Mouse (Mus musculus): Measurements from ENCODE around the gene Rtkn.

Gene Rtkn

DNA sequence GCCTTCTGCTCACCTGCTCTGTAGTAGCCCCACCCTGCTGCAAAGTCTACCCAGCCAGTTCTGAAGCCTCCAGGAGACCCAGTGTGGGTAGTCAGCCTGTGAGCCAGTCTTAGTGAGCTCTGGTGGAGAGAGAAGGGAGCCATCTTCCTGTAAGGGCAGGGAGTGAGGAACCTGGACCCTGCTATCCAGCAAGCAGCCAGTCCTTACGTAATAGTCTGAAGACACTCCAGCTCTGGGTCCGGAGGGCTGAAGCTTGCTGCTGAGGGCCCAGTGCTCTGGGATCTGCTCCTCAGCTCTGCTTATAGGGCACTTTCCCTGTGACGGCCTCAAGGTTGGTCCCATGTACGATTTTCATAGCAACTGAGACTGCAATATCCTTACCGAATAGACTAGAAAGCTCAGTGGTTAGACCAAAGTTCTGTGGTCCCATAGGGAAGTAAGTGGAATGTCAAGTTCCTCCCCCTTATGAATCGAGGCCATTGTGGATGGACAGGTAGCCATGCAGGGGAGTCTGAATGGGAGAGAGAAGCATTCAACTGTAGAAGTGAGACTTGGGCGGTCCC is at the start of gene Rtkn:
Gene Rtkn, plus strand, starts transcription at position 513 of the 563 bp plus-strand sequence.
- in situ Hi-C loops (cut with MseI, MboI) = no loop called here

DNA sequence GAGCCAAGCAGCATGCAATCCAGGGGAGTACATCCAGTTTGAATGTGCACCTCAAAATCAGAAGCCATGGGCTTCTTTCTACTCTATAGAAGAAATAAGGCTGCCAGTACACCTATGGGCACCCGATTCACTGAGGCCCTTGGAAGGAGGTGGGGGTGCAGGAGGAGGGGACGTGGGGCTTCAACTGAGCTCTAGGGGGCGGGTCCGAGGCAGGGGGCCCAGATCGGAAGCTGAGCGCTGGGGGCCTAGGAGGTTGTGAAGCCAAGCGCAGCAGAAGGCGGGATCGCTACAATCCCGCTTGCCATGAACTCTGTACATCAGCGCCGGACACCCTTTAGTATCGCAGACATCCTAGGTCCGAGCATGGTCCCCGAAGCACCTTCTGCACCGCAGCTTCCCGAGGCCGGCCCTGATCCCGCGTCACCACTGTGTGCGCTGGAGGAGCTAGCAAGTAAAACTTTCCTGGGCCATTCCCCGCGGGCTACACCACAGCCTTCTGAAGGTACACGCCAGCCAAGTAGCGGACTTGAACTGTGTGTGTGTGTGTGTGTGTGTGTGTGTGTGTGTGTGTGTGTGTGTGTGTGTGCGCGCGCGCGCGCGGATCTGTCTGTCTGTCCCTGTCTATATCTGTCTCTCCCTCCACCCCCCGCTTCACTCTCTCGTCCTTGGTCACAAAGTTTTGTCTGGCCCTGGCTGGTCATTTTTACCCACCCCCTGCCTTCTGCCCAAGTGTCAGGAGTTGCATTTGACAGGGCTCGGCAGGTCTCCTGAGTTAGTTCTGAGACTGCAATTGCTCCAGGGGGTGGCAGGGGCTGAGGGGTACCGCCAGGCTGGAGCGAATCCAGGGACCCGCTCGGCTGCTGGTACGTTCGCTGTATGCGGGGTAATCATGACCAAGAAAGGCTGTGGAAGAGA is 48.9 kb upstream of the Rtkn start, which contains the start of gene Lbx2:
Gene Lbx2, plus strand, starts transcription at position 247 of the 915 bp plus-strand sequence.
- in situ Hi-C loops (cut with MseI, MboI) = loop anchor here in 1 of 2 experiments (25.0 kb wide), 1 partner anchor 99 kb away; no protein-coding TSS in a partner anchor

DNA sequence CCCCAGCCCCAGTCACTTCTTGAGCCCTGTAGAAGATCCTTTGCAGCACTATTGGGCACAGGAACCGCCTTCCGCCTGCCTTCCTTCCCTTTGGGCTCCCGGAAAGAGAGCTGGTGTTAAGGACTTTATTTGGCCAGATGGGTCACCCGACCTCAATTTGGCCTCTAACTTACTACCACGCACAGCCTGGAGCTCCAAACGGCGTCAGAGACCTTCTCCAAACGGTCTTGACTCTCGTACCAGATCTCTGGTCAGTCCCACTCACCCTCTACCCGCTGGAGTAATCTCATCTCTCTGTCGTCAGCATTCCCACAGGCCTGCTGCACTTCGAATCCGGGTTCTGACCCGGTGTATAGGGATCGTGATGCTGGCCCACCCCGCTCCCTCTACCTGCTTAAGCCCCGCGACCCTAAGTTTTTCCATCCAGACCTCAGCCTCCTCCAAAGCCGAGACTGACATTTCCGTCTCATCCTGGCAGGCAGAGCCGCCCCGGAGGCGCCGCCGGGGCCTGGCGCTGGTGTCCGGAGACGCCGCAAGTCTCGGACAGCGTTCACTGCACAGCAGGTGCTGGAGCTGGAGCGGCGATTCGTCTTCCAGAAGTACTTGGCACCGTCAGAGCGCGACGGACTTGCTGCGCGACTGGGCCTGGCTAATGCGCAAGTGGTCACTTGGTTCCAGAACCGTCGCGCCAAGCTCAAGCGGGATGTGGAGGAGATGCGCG is 47.9 kb upstream of the Rtkn start:
- in situ Hi-C loops (cut with MseI, MboI) = loop anchor here in 1 of 2 experiments (25.0 kb wide), 1 partner anchor 100 kb away; no protein-coding TSS in a partner anchor

DNA sequence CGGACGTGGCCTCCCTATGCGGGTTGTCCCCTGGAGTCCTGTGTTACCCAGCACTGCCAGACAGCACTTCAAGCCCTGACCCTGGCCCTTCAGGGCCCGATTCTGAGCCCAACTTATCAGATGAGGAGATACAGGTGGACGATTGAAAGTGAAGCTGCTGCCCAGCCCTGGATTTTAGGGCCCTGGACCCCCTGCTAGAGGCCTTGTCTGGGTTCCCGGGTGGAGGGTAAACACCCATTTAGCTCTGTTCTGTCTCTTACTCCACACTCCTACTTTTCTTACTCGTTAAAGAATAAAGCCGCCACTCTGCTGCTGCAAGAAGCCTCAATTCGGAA is 47.4 kb upstream of the Rtkn start:
- in situ Hi-C loops (cut with MseI, MboI) = loop anchor here in 1 of 2 experiments (25.0 kb wide), 1 partner anchor 101 kb away; no protein-coding TSS in a partner anchor

DNA sequence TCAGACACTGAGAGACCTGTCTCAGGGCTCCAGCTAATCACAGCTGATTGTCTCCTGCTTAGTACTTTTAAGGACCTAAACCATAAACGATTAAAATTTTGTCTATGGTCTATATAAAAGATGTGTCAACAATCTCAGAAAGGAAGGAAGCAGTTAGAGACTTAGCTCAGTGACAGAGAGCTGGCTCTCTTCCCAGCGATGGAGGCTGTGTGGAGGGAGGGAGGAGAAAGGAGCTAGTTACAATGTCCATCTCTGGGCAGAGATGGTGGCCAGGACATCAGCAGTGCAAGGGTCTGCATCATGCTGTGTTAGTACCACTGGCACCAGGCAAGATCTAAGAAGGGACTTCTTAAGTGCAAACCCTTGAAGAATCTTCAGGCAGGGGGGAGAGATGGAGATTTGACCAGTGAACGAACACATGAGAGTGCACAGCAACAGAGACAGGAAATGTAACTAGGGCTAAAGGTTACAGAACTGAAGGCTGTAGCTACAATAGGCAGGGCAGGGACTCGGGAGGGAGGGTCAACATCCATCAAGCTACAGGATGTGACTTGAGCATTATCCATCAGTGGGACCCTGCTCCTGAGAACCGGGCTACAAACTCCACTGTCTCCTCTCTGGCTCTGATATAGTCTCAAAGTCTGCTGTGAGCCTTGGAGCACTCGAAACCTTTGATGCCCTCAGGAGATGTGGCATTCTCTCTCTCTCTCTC is 42.7 kb upstream of the Rtkn start:
- in situ Hi-C loops (cut with MseI, MboI) = loop anchor here in 1 of 2 experiments (25.0 kb wide), 1 partner anchor 105 kb away; no protein-coding TSS in a partner anchor

DNA sequence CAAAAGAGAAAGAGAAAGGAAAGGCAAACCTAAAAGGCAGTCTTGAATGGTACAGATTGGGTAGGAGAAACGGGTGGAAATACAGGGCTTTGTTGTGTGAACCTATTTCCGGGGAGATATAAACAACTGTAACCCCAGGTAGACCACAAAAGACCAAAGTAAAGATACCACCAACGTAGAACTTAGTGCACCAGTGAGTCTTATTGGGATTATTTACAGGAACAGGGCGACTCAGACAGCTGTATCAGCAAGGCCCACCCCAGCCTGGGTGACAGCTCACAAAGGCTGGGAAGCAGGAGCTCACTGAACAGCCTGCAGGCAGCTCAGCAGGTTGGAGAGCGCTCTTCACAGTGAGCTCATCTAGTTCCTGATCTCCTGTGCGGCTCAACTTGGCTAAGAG is 39.3 kb upstream of the Rtkn start:
- in situ Hi-C loops (cut with MseI, MboI) = loop anchor here (5.0 to 25.0 kb wide), 2 partner anchors 99 to 109 kb away; no protein-coding TSS in a partner anchor

DNA sequence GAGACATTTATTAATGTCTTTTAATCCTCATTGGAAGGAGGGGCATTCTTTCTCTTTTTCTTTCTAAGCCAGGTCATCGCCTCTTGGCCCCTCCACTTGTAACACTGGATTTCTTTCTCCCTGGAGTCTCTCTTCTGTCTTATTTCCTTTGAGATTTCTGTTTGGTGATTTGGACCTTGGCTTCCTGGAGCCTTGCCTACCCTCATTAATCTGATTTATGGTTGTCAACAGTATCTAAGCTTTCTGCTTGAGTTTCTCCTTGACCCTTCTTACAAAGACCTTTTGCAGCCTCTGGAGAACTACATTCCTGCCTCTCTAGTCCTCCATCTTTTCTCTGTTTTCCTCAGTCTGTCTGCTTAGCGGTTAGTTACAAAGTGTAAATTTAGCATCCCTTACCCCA is 36.9 kb upstream of the Rtkn start:
- in situ Hi-C loops (cut with MseI, MboI) = loop anchor here (5.0 to 25.0 kb wide), 2 partner anchors 101 to 111 kb away; no protein-coding TSS in a partner anchor

DNA sequence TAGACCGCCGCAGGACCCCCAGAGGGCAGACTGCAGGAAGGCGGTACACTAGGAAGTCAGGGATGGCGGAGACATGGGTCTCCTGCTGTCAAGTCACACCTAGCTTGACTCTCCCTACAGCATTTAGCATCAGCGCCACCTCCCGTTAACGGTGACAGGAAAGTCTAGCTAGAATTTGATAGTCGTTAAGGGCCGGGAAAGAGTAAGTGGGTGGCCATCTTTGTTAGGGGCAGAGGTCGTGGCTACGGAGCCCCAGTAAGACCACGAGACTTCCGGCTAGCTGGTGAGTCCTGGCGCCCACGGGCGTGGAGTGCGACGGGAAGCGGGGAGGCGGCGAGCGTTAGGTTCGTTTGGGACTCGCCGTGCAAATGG is 34.0 kb upstream of the Rtkn start, which contains the start of the genes Ccdc142 and Gm42688:
Gene Ccdc142, plus strand, starts transcription at position 286 of the 372 bp plus-strand sequence.
Gene Gm42688, plus strand, starts transcription at position 302 of the 372 bp plus-strand sequence.
- in situ Hi-C loops (cut with MseI, MboI) = no loop called here

DNA sequence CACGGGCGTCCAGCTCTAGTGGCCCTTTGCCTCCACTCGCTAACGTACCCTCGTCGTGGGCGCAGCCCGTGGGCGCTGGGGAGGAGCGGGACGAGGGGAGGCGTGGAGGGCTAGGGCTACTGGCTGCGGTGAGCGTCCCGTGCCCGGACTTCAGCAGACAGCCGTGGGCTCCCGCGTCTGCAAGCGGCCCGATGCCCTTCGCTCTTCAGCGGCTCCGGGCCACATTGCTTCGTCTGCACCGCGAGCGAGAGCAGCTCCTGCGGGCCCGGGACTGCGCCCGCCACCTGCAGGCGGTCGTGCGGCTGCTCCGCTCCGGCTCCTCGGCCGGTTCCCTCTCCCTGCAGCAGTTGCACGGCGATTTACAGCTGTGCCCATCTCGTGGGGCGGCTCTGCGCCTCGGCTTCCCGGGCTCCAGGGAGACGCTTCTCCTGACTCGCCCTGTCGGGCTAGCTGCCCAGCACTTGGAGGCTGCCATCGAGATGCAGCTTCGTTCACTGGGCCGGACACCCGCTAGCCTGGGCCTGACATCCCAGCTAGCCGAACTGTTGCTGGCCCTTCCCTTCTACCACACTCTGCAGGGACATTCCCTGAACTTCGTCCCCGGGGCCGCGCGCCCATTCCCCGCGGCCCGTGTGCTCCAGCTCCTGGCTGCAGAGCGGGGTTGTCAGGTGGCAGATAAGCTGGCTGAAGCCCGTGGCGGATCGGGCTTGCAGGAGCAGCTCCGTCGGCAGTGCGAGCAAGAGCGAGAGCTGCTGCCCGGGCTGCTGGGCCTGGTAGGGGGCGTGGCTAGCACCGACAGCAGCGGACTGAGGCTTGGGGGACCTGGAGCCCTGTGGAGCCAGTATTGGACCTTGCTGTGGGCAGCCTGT is 33.3 kb upstream of the Rtkn start:
- in situ Hi-C loops (cut with MseI, MboI) = no loop called here

DNA sequence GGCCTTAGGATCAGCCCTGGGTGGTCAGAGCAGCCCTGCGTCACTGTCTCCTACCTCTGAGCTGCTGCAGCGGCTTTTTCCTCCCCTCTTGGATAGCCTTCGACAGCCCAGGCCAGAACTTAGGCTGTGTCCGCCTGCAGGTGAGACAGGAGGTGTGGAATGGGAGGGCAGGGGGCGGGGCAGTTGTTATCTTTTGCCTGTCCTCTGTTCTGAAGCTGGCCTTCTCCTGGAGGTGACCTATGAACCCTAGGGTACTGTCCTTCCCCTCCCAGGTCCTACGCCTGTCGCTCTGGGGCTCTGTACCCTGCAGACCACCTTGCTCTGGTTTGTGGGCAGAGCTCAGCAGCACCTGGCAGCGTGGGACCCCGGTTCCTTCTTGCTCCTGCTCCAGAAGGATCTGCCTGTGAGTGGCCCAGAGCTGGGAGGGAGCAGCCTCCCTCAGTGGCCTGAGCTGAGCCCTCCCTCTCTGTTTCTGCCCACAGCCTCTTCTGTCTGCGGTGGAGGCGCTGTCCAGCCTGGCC is 32.1 kb upstream of the Rtkn start:
- in situ Hi-C loops (cut with MseI, MboI) = no loop called here

DNA sequence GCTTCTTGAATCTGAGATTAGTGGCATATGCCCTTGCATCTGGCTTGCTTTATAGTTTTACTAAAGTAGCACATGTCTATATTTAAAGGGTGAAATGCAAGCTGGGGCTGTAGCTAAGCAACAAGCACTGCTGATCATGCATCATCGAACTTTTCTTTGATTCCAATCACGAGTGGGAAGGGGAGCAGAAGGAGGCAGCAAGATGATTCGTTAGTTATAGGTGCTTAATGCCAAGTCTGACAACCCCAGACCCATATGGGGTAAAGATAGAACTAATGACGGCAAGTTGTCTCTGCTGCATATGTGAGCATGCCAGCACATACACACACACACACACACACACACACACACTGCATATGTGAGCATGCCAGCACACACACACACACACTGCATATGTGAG is 31.1 kb upstream of the Rtkn start:
- in situ Hi-C loops (cut with MseI, MboI) = no loop called here

DNA sequence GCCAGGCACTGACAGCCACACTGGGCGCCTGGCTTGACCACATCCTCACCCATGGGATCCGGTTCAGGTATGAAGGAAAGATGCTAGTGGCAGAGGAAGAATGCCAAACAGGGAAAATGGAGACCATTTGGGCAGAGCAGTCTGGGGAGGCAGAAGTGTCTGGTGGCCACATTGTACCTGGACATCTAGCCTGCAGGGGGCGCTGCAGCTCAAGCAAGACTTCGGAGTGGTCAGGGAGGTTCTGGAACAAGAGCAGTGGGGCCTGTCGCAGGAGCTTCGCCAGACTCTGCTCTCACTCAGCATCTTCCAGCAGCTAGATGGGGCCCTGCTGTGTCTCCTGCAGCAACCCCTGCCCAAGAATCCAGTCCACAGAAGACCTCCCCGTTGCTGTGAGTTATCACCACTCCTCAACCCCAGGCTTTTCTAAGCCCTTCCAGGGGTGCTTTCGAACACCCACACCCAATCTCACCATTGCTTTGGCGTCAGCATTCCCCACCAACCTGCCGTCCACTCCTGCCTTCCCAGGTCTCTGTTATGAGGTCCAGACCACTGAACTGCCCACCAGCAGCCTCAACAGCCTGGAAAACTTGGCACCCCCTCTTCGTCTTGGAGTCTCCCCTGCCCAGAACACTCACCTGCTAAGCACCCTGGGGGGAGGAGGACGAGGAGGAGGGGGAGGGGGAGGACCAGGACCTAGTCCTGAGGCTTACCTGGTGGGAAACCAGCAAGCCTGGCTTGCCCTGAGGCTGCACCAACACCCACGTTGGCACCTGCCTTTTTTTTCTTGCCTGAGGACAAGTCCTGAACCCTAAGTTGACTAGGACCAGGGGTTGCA is 27.5 kb upstream of the Rtkn start:
- in situ Hi-C loops (cut with MseI, MboI) = no loop called here

DNA sequence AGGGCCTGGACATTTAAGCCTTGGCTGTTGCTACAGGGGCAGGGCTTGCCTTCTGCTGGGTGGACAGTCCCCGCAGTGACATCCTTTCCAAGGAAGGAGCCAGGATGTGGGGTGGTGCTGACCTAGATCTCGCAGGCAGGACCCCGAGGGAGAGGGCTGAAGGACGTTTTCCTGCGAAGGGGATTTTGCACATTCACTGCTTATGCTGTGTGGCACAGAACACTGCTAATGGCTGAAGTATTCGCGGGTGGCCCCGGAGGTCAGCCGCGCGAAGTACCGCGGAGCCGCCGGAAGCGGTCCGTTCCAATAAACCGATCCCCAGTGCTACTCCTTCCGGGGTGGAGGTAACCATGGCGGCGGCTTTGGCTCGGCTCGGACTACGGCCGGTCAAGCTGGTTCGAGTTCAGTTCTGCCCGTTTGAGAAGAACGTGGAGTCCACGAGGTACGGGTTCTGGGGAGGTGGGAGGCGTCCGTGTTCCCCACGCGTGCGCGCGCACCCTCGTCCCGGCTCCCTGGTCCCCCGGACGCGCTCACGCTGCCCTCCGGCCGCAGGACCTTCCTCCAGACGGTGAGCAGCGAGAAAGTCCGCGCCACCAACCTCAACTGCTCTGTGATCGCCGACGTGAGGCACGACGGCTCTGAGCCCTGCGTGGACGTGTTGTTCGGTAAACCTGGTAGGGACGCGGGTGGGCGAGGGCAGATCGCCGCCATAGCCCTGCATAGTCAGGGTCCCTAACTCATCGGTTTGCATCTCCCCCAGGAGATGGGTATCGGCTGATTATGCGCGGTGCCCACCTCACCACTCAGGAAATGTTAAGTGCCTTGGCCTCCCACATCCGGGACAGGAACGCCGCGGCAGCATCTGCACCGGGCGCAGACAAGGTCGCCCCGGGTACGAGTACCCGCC is 26.2 kb upstream of the Rtkn start, which contains the start of gene Mrpl53:
Gene Mrpl53, plus strand, starts transcription at position 279 of the 907 bp plus-strand sequence.
- in situ Hi-C loops (cut with MseI, MboI) = no loop called here

DNA sequence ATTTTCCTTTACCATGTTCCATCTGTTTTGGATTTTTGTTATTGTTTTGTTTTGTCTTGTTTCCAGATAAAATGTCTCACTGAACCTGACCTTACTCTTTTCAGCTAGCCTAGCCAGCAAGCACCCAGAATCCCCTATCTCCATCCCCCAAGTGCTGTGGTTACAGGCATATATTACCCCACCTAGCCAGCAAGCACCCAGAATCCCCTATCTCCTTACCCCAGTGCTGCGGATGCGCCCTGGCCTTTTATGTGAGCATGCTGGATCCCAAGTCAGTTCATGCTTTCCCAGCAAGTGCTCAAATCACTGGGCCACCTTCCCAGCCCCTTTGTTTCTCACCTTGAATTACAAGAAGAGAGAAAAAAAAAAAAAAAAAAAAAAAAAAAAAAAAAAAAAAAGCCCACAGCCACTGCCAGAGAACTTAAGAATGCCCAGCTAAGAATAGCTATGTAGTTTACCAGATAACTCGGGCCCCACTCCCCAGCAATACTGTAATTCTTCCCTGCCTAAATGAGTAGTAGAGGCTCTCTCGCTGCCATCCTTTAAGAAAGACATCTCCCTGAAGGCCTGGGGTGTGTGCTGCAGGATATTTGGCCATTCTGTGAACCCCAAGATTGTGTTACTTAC is 23.6 kb upstream of the Rtkn start:
- in situ Hi-C loops (cut with MseI, MboI) = no loop called here

DNA sequence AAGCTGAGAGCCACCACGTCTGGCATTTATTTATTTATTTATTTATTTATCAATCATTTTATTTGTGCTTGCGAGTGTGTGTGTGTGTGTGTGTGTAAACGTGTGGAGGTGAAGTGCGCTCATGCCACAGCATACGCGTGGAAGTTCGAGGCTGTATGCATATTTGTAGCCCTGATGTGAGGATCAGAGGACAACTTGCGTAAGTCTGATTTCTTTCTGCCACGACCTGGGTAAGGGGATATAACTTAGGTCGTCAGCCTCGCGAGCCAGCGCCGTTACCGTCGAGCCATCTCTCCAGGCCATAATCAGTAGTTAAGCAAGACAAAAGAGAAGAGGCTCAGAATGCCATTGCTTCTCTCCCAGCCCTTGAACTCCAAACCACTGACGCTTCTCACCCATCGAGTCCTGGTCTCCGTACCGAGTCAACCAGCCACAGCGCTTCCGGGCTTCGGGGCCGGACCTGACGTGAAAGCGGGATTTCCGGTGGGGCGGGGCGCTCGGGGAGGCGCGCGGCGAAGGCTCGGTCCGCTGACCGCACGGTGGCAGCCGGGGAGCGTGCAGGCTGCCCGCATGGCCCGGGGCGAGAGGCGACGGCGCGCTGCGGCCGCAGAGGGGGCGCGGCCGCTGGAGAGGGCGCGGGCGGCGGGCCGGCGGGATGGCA is 20.1 kb upstream of the Rtkn start, which contains the start of gene Mogs:
Gene Mogs, plus strand, starts transcription at position 486 of the 661 bp plus-strand sequence.
- in situ Hi-C loops (cut with MseI, MboI) = no loop called here

DNA sequence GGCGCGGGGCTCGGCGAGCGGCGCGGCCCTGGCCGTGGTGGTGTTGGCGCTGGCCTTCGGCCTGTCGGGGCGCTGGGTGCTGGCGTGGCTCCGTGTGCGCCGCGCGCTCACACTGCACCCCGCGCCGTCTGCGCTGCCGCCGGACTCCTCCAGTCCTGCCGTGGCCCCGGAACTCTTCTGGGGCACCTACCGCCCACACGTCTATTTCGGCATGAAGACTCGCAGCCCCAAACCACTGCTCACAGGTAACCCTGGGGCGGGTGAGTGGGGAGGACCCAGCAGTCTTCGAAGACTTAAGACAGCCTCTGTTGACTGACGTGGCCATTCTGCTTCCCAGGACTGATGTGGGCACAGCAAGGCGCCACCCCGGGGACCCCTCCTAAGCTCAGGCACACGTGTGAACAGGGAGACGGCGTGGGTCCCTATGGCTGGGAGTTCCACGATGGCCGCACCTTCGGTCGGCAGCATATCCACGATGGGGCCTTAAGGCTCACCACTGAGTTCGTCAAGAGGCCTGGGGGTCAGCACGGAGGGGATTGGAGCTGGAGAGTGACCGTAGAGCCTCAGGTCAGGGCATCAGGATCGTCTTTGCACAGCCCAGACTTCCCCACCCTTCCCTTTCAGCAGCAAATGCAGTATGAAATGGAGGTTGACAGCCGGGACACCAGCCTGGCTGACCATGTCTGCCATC is 19.4 kb upstream of the Rtkn start:
- in situ Hi-C loops (cut with MseI, MboI) = no loop called here
